Mouse (Mus musculus) WW6 (cell line): ENCODE results near the gene Fgfr2.

Source experiments
- DNase-seq: peaks from one replicate; pipeline ENCODE4 v3.0.0-alpha.2; 2013; ENCODE audit warnings: low read depth, low spot score

Gene Fgfr2

GRCm38 (mm10) chr7:132343900-132344299 lies 779.2 kb downstream of the Fgfr2 start:
- DNase-seq, result no peak

DNA sequence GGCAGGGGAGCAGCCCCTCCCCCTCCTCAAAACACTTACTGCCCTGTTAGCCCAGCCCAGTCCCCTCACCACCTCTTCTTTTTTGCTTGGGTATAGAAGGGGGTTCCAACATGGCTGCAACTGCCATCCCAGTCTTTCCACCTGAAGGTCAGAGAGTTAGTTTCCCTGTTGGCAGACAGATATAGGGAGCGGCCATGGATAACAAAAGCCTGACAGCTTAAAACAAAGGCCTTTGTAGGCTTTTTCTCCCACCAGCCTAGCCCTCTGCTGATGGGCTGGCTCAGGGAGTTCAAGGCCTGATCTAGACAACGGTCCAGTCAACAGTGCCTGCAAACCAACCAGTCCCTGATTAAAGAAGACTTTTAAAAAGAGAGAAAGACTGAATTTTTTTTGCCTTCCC lies 780.0 kb downstream of the Fgfr2 start:
- no peak for DNase-seq

DNA sequence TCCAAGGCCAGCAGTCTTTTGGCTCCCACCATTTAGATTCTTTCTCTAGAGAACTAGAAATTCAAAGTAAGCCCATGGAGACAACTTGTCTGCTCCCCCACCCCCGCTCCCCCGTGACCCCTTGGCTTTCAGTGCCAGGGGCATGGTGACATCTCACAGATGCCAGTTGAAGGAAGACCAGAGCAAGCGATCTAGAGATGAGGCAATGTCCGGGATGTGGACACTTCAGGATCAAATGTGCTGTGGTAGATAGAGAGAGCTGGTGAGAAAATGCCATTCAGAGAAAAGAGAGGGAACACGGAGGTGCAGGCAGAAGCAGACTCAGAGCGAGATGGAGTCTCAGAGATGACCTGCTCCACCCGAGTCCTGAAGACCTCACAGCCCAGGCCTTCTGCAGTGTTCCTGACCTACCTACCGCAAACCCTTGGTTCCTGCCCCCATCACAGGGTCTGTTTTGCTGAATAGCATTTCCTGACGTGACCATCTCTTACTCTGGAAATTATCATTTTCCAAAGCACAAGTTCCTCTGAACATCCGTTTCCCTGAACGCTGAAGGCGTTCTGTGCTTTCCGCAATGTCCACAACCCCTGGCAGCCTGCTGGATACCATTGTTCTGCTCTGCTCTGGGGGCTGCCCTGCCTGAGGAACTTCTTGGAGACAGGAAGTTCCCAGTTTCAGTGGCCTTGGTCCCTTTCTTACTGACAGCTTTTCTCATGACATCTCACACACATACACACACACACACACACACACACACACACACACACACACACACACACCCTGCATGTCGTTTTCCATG lies 783.9 kb downstream of the Fgfr2 start:
- no peak for DNase-seq

- no peak for DNase-seq
Observed at GRCm38 (mm10) chr7:132338350-132338749, 784.8 kb downstream of the Fgfr2 start.

- DNase-seq, result no peak
Observed at GRCm38 (mm10) chr7:132337268-132337917, 785.8 kb downstream of the Fgfr2 start.

DNA sequence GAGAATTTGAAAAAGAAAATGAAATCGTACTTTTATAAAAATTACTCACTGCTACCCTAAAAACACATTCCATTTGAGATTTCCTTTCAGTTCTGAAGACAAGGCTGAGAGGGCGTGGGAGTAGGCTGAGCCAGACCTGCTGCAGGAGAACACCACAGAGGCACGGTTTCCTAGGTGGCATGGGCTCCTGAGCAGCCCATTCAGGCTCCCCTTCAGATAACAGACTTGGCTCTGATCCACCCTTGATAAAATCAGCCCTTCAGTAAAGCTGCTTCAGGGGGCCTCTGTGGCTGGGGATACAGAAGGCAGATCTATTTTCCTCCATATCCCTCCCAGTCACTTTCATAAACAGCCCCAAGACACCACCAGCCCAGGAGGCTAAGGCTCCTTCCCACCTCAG lies 786.4 kb downstream of the Fgfr2 start:
- no peak for DNase-seq

GRCm38 (mm10) chr7:132335367-132335766 lies 787.8 kb downstream of the Fgfr2 start:
- DNase-seq, result no peak

GRCm38 (mm10) chr7:132333078-132333477 lies 790.1 kb downstream of the Fgfr2 start:
- no peak for DNase-seq

- DNase-seq, result no peak
Observed at GRCm38 (mm10) chr7:132332176-132332575, 791.0 kb downstream of the Fgfr2 start.

DNA sequence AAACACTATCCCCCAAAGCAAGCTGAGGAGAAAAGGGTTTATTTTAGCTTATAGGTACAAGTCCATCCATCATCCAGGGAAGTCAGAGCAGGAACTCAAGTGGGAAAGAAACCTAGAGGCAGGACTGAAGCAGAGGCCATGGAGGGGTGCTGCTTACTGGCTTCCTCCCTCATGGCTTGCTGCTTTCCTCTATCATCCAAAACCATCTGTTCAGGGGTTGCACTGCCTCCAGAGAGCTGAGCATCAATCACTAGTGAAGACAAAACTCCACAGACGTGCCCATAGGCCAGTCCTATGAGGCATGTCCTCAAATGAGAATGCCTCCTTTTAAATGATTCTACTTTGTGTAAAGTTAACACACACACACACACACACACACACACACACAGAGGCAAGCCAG lies 793.0 kb downstream of the Fgfr2 start:
- DNase-seq, result no peak

- DNase-seq, result no peak
Observed at GRCm38 (mm10) chr7:132328648-132329047, 794.5 kb downstream of the Fgfr2 start.

GRCm38 (mm10) chr7:132325549-132326331 lies 797.4 kb downstream of the Fgfr2 start:
- DNase-seq, result no peak

GRCm38 (mm10) chr7:132323430-132323829 lies 799.7 kb downstream of the Fgfr2 start:
- no peak for DNase-seq

GRCm38 (mm10) chr7:132321392-132321958 lies 801.7 kb downstream of the Fgfr2 start:
- no peak for DNase-seq

- DNase-seq, result peak; percentile 69
Observed at GRCm38 (mm10) chr7:132317036-132317541, 806.1 kb downstream of the Fgfr2 start, which contains the start of gene Chst15. Chst15 (minus strand) TSS chr7:132317228.

DNA sequence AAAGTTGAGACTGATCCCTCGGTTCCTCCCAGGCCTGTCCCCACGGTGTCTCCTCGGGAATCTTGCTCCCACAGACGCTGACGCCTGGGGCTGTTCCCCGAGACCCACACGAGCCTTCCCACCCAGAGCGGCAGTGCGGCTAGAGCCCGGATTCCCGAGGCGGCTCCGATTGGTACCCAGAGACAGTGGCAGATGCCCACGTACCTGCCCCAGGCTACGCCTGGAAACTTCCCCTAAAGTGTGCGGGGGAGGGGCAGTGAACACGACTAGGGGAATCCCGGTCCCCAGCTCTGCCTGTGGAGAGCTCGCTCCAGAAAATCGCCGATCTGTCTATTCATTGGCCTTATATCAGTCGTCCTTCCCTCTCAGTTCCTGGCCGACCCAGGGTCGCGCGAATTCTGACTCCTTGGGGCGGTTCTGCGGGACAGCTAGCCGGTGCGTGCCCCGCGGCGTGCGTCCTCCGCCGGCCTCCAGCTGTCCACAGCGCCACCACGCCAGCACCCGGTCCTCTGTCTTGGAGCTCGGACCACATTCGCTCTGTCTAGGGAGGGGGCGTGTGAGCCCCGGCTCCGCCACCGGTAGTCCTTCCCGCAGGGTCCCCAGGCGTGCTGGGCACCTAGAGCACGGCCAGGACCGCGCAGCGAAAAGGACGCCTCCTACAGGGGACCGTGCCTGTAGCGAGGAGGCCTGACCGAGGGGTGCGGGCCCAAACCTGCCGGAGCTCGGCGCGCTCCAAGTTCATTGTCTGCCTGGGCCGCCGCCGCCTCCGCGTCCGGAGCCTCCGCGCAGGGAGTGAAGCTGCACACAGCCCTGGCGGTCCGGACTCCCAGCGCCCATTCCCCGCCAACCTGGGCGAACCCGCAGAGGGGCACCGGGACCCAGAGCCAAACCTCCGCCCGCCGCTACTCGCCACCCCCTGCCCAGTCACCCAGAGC lies 806.8 kb downstream of the Fgfr2 start:
- peak; percentile 33 for DNase-seq

DNA sequence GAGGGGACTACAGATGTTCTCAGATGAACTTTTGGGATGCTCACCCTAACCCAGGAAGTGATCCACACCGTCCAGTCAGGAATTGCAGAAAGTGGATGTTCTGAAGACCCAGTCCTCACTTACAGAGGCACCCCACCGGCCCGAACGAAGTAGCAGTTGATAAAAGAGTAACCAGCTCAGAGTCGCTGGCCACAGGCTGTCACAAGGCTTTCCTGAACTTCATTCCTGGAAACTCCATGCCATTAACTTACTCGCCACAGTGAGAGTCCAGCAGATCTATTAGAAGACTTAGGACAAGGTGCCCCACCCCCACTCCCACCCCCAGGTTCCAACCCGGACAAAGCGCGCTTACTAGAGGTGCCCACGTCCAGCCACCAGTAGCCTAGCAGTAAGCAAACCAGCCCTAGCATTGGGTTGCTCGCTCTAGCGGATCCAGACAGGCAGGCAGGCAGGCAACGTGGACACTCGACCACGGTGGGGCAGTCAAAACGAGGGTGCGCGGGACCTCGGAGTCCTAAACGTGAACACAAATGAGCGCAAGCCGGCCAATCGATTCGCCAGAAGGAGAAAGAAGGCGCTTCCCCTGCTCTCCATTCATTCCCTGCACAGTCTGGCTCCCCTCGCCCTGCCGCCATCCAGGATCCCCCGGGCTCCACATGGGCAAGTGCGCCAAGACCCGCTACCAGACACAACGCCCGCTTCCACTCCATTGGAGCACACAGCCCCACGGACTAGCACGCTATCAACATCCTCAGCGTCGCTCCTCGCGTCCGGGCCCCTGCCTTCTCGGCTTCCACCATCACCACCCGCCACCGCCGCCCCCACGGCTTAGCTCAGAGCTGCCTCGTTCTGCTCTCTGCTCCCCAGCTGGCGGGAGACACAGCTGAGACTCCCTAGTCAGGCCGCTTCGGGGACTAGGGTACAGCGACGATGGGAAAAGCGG lies 807.7 kb downstream of the Fgfr2 start:
- peak; percentile 39 for DNase-seq

- no peak for DNase-seq
Observed at GRCm38 (mm10) chr7:132312396-132312795, 810.8 kb downstream of the Fgfr2 start.

- DNase-seq, result no peak
Observed at GRCm38 (mm10) chr7:132308537-132309191, 814.5 kb downstream of the Fgfr2 start.
